Mouse (Mus musculus) midbrain, embryonic 14.5 days (tissue): Measurements from ENCODE around the gene Gm12216. TPM values are rescaled to one million over a fixed set of nuclear protein-coding genes. Genes with fewer than 3 reads are reported as not detected.
"Not testable (repeated sequence)": the region's sequence is repeated elsewhere in the genome, so short reads cannot be mapped to it uniquely, and the experiment has no call there.

Experiments
- ATAC-seq: fragments of 200-750 bp; cut with Nextera tagmentation; 2 replicates; pipeline ENCODE4 v1.8.0; 2017; ENCODE audit warnings: moderate number of reproducible peaks, moderate library complexity; ENCODE audit not compliant: low FRiP score, low TSS enrichment
- DNase-seq: peaks from one replicate; pipeline ENCODE4 v3.0.0-alpha.2; 2015
- H3K27ac ChIP-seq: fragments of 300-500 bp; sonication (generic); replicated peaks from 2 replicates; pipeline ENCODE4 v1.5.1; 2014; ENCODE audit warnings: mild to moderate bottlenecking, low read depth, low read length, moderate library complexity
- H3K27me3 ChIP-seq: fragments of 300-500 bp; sonication (generic); 2 replicates; pipeline ENCODE4 v1.6.1; 2014; ENCODE audit warnings: low read length, control low read depth, mixed read lengths; ENCODE audit not compliant: control insufficient read depth, insufficient read depth
- H3K36me3 ChIP-seq: fragments of 300-500 bp; sonication (generic); 2 replicates; pipeline ENCODE4 v1.6.1; 2014; ENCODE audit warnings: low read length, control low read depth; ENCODE audit not compliant: control insufficient read depth, insufficient read depth
- H3K4me1 ChIP-seq: fragments of 300-500 bp; sonication (generic); 2 replicates; pipeline ENCODE4 v1.6.1; 2014; ENCODE audit warnings: mild to moderate bottlenecking, antibody characterized with exemption, low read length, control low read depth; ENCODE audit not compliant: control insufficient read depth, insufficient read depth
- H3K4me2 ChIP-seq: fragments of 300-500 bp; sonication (generic); 2 replicates; pipeline ENCODE4 v1.6.1; 2014; ENCODE audit warnings: mild to moderate bottlenecking, low read length, moderate library complexity
- H3K4me3 ChIP-seq: fragments of 300-500 bp; sonication (generic); replicated peaks from 2 replicates; pipeline ENCODE4 v1.5.1; 2014; ENCODE audit warnings: low read depth, low read length
- H3K9ac ChIP-seq: fragments of 300-500 bp; sonication (generic); replicated peaks from 2 replicates; pipeline ENCODE4 v1.6.1; 2014; ENCODE audit warnings: mild to moderate bottlenecking, low read length, moderate library complexity
- H3K9me3 ChIP-seq: fragments of 300-500 bp; sonication (generic); 2 replicates; pipeline ENCODE4 v1.6.1; 2016; ENCODE audit warnings: low read length, control low read depth, mixed read lengths; ENCODE audit not compliant: control insufficient read depth
- WGBS: fragments of 180-500 bp; shearing (Covaris S2); extraction: QIAGEN DNeasy Blood & Tissue Kit; methylation state at CpG from one replicate; pipeline ENCODE4 v1.1.7; 2014; 5-methylcytosine and 5-hydroxymethylcytosine counted together
- polyA plus RNA-seq: library from polyadenylated mRNA; unstranded; fragments of >200 nt; fragmentation: Nextera tagmentation; extraction: Ambion mirVana; gene quantifications from 2 replicates; pipeline ENCODE4 v1.2.1, GENCODE M21; 2014

Gm12216 gene
- 0.26 and 0.57 TPM in 2 replicates for polyA plus RNA-seq

DNA sequence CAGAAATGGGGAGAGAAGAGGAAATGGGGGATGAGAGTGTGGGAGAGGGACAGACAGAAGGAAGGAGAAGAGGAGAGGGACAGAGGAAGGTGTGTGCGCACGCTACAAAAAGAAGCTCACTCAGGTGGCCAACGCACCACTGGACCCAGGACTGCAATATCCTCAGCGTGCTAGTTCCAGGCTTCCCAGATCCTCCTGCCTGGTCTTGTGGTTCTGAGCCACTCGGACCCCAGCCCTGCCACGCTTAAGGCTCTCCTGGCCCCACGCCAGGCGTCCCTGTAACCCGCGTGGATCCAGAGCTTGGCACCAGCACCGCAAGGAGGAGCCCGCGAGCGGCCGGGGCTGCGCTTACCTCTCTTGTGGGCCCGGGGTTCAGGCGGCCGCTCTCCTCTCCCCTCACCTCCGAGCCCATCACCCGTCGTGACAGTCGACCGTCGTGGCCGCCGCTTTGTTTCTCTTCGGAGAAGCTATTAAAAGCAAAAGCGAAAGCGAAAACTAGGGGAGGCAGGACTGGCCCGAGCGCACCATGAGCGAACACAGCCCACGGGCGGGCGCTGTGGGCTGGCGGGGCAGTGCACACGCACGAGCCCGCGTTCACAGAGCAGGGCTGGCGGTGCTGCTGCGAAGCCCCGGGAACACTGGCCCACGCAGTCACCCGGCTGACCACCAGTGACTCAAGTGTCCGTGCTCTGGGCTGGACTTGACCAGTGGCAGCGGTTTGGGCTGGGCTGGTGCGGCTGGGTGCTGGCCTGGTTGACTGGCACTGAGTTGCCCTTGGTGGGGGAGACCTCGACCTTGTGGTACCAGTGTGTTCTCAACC is at the start of gene Gm12216:
Gene Gm12216, minus strand, starts transcription at position 496 of the 820 bp plus-strand sequence.
- not testable (repeated sequence) for H3K9me3 ChIP-seq, H3K27me3 ChIP-seq, ATAC-seq, H3K4me1 ChIP-seq, H3K36me3 ChIP-seq, H3K27ac ChIP-seq
- 17% methylated on average over 44 of the region's 50 CpGs for WGBS
- Histone ChIP-seq H3K9ac (peak within 1 kb of the TSS; percentile 42; the same call in 1 of the 2 replicates), H3K4me2 (peak within 1 kb of the TSS; percentile 62), H3K4me3 (peak within 1 kb of the TSS; percentile 35)
- peak; percentile 46 for DNase-seq

DNA sequence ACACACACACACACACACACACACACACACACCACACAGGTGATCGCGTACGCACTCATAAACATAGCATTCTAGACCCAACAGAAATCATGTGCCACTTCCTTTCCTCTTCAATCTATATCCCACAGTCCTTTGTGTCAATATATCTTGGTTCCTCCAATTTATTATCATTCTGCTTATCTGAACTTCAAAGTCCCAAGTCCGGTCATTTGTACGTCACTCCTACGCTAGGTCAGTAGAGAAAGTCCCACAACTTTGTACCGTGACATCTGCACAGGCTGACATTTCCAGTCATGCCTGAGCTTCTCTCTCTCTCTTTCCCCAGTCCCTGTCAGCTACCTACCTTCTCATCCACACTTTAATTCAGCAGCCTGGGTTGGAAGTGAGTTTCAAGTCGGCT is 49.6 kb upstream of the Gm12216 start:
- no peak overlapping the region for H3K4me2 ChIP-seq
- H3K9ac ChIP-seq: no peak overlapping the region
- H3K4me1 ChIP-seq: no peaks in the 10 kb centered on the region
- DNase-seq: no peak
- WGBS: 94% methylated on average over 8 of the region's 8 CpGs
- no peaks in the 10 kb centered on the region for H3K9me3 ChIP-seq
- no peak overlapping the region for H3K27ac ChIP-seq
- ATAC-seq: no peak
- no peak overlapping the region for H3K4me3 ChIP-seq
- H3K36me3 ChIP-seq: no peaks in the 10 kb centered on the region
- H3K27me3 ChIP-seq: no peaks in the 10 kb centered on the region

GRCm38 (mm10) chr11:53904534-53904925 is 45.5 kb upstream of the Gm12216 start:
- Histone ChIP-seq H3K4me1 (no peaks in the 10 kb centered on the region), H3K4me3 (no peak overlapping the region), H3K4me2 (no peak overlapping the region), H3K27me3 (no peaks in the 10 kb centered on the region), H3K9ac (no peak overlapping the region), H3K36me3 (no peaks in the 10 kb centered on the region), H3K9me3 (no peaks in the 10 kb centered on the region), H3K27ac (no peak overlapping the region)
- DNase-seq (no peak), ATAC-seq (no peak)
- 79% methylated on average over 9 of the region's 9 CpGs for WGBS

GRCm38 (mm10) chr11:53903781-53904533 is 44.9 kb upstream of the Gm12216 start:
- no peak overlapping the region for H3K9ac ChIP-seq
- no peaks in the 10 kb centered on the region for H3K36me3 ChIP-seq
- no peak overlapping the region for H3K27ac ChIP-seq
- 59% methylated on average over 16 of the region's 16 CpGs for WGBS
- H3K27me3 ChIP-seq: no peaks in the 10 kb centered on the region
- H3K4me1 ChIP-seq: no peaks in the 10 kb centered on the region
- H3K4me3 ChIP-seq: no peak overlapping the region
- ATAC-seq: no peak
- no peaks in the 10 kb centered on the region for H3K9me3 ChIP-seq
- H3K4me2 ChIP-seq: no peak overlapping the region
- no peak for DNase-seq

DNA sequence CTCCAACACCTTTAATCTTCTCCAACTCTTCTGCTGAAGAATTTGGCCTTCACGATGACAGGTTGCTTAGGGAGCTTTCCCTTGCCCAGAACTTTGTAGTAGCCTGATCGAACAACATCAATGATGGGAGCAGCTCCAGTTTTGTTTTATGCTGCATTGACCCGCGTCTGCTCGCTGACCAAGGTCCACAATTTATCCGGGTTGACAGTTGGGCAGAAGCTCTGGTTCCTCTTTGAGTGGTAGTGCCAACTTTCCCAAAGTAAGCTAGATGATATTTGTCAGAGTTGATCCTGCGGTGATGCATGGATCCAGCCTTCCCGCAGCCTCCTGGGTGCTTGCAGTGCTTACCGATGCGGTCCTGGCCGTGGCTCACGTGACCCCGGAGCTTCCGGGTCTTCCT is 43.7 kb upstream of the Gm12216 start:
- H3K27me3 ChIP-seq: no peaks in the 10 kb centered on the region
- H3K27ac ChIP-seq: no peak overlapping the region
- no peaks in the 10 kb centered on the region for H3K9me3 ChIP-seq
- H3K4me2 ChIP-seq: no peak overlapping the region
- H3K4me1 ChIP-seq: no peaks in the 10 kb centered on the region
- ATAC-seq (no peak), DNase-seq (no peak)
- no peak overlapping the region for H3K4me3 ChIP-seq
- 94% methylated on average over 14 of the region's 14 CpGs for WGBS
- no peak overlapping the region for H3K9ac ChIP-seq
- H3K36me3 ChIP-seq: no peaks in the 10 kb centered on the region

GRCm38 (mm10) chr11:53900991-53901390 is 41.9 kb upstream of the Gm12216 start:
- DNase-seq (no peak), ATAC-seq (no peak)
- 61% methylated on average over 1 of the region's 1 CpGs for WGBS
- no peaks in the 10 kb centered on the region for H3K4me1 ChIP-seq
- no peaks in the 10 kb centered on the region for H3K9me3 ChIP-seq
- H3K4me2 ChIP-seq: no peak overlapping the region
- no peaks in the 10 kb centered on the region for H3K27me3 ChIP-seq
- H3K36me3 ChIP-seq: no peaks in the 10 kb centered on the region
- H3K9ac ChIP-seq: no peak overlapping the region
- H3K27ac ChIP-seq: no peak overlapping the region
- no peak overlapping the region for H3K4me3 ChIP-seq

DNA sequence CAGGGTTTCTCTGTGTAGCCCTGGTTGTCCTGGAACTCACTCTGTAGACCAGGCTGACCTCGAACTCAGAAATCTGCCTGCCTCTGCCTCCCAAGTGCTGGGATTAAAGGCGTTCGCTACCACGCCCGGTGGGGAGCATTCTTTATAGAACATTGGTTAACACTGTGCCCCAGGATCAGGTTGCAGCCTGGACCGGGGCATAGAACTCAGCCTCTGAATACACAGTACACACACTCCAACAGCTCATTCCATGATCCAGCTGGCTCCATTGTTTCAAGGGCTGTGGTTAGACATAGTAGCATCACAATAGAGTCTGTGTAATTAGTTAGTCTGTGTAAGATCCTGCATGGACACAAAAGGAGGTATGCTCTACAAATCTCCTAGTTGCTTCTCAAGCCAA is 40.9 kb upstream of the Gm12216 start:
- WGBS: 86% methylated on average over 6 of the region's 6 CpGs
- H3K4me3 ChIP-seq: no peak overlapping the region
- no peaks in the 10 kb centered on the region for H3K36me3 ChIP-seq
- H3K9me3 ChIP-seq: no peaks in the 10 kb centered on the region
- no peaks in the 10 kb centered on the region for H3K4me1 ChIP-seq
- no peak overlapping the region for H3K4me2 ChIP-seq
- no peak overlapping the region for H3K9ac ChIP-seq
- DNase-seq (no peak), ATAC-seq (no peak)
- no peak overlapping the region for H3K27ac ChIP-seq
- no peaks in the 10 kb centered on the region for H3K27me3 ChIP-seq

DNA sequence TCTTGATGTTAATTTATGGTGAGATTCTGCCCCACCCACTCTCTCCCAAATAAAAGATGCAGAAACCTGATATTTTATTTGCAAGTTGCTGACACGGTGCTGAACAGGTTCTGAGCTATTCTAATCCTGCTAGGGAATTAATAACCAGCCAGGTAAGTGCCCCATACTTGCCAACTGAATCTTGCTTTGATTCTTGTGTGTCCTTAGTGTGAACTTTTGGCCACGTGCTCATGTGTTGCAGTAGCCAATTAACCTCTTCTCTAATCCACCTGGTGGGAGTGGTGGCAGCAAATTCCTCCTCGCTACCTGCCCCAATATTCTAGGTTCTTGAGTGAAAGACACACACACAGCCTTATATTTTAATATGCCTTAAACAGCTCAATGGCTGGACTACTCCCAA is 39.9 kb upstream of the Gm12216 start:
- Histone ChIP-seq H3K4me1 (no peaks in the 10 kb centered on the region), H3K27me3 (no peaks in the 10 kb centered on the region), H3K9me3 (no peaks in the 10 kb centered on the region), H3K9ac (no peak overlapping the region), H3K27ac (no peak overlapping the region), H3K4me3 (no peak overlapping the region), H3K36me3 (no peaks in the 10 kb centered on the region), H3K4me2 (no peak overlapping the region)
- ATAC-seq (no peak), DNase-seq (no peak)
- 68% methylated on average over 3 of the region's 3 CpGs for WGBS

GRCm38 (mm10) chr11:53896935-53897334 is 37.9 kb upstream of the Gm12216 start:
- Histone ChIP-seq H3K27me3 (no peaks in the 10 kb centered on the region), H3K9ac (no peak overlapping the region), H3K27ac (no peak overlapping the region), H3K4me1 (no peaks in the 10 kb centered on the region), H3K4me2 (no peak overlapping the region), H3K36me3 (no peaks in the 10 kb centered on the region), H3K9me3 (no peaks in the 10 kb centered on the region), H3K4me3 (no peak overlapping the region)
- WGBS: 65% methylated on average over 6 of the region's 6 CpGs
- DNase-seq: no peak
- no peak for ATAC-seq
